Mouse (Mus musculus) midbrain, embryonic 15.5 days (tissue): ENCODE data around the gene Osbpl9. TPM values are rescaled to one million over a fixed set of nuclear protein-coding genes. Genes with fewer than 3 reads are reported as not detected.

Experiments used
- ATAC-seq: fragments of 200-750 bp; cut with Nextera tagmentation; replicated peaks from 2 replicates; pipeline ENCODE4 v1.8.0; 2017; ENCODE audit warnings: moderate TSS enrichment
- H3K27ac ChIP-seq: fragments of 300-500 bp; sonication (generic); 2 replicates; pipeline ENCODE4 v1.5.1; 2015; ENCODE audit warnings: mild to moderate bottlenecking, inconsistent platforms
- H3K27me3 ChIP-seq: fragments of 300-500 bp; sonication (generic); replicated peaks from 2 replicates; pipeline ENCODE4 v1.6.1; 2015; ENCODE audit warnings: inconsistent platforms
- H3K36me3 ChIP-seq: fragments of 300-500 bp; sonication (generic); replicated peaks from 2 replicates; pipeline ENCODE4 v1.6.1; 2015; ENCODE audit warnings: inconsistent platforms
- H3K4me1 ChIP-seq: fragments of 300-500 bp; sonication (generic); 2 replicates; pipeline ENCODE4 v1.6.1; 2015; ENCODE audit warnings: inconsistent platforms
- H3K4me2 ChIP-seq: fragments of 300-500 bp; sonication (generic); 2 replicates; pipeline ENCODE4 v1.6.1; 2015; ENCODE audit warnings: inconsistent platforms, mild to moderate bottlenecking, moderate library complexity
- H3K4me3 ChIP-seq: fragments of 300-500 bp; sonication (generic); 2 replicates; pipeline ENCODE4 v1.5.1; 2015; ENCODE audit warnings: mild to moderate bottlenecking, inconsistent platforms
- H3K9ac ChIP-seq: fragments of 300-500 bp; sonication (generic); 2 replicates; pipeline ENCODE4 v1.6.1; 2015; ENCODE audit warnings: mild to moderate bottlenecking, inconsistent platforms
- H3K9me3 ChIP-seq: fragments of 300-500 bp; sonication (generic); 2 replicates; pipeline ENCODE4 v1.6.1; 2016; ENCODE audit warnings: inconsistent platforms
- WGBS: fragments of 180-500 bp; shearing (Covaris S2); methylation state at CpG from one replicate; pipeline ENCODE4 v1.1.7; 2015; ENCODE audit warnings: mixed read lengths; 5-methylcytosine and 5-hydroxymethylcytosine counted together
- polyA plus RNA-seq: library from polyadenylated mRNA; unstranded; fragments of >200 nt; fragmentation: Nextera tagmentation; extraction: Ambion mirVana; gene quantifications from 2 replicates; pipeline ENCODE4 v1.2.1, GENCODE M21; 2015

Osbpl9 gene
- polyA plus RNA-seq, 1 experiment from 2014 or later, result 74.0 TPM

DNA sequence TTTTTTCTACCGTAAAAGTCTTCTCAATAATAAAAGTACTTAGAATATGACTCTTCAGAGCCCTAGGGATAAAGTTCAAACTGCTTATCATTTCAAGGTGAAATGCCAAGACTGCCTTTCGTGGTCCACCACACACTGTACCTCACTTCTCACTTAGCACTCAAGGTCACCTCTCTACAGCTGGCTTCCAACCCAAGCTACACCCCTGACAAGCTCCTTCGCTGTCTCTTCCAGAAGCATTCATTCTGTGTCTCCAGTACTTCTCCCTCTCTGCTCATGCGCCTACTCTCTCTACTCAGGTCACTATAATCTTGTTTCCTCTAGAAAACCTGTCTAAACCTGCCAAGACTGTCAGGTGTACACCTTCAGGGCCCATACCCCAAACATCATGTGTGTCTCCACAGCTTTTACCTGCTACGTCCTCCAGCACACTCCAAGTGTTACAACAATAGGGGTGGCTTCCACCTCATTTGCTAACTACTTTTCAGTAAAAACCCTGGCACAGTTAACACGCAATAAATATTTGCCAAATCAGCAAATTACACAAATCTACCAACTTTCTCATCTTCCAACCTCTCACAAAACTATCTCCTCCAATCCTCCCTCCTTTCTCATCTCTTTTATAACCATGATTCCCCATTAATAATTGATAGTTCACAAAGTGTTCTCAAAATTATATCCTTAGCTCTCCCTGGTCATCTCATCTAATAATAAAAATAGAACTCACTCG, 6.0 kb downstream of the Osbpl9 start:
- H3K27ac ChIP-seq, result no peak overlapping the region
- H3K4me3 ChIP-seq, result no peak overlapping the region
- H3K9me3 ChIP-seq, result no peaks in the 10 kb centered on the region
- H3K4me2 ChIP-seq, result no peak overlapping the region
- no peaks in the 10 kb centered on the region for H3K27me3 ChIP-seq
- H3K4me1 ChIP-seq, result peaks cover 31% of the 10 kb centered on the region
- no peaks in the 10 kb centered on the region for H3K36me3 ChIP-seq
- H3K9ac ChIP-seq, result no peak overlapping the region
- WGBS, result 89% methylated on average over 7 of the region's 7 CpGs
- ATAC-seq, result no peak

- H3K4me2 ChIP-seq, result no peak overlapping the region
- no peaks in the 10 kb centered on the region for H3K36me3 ChIP-seq
- ATAC-seq, result no peak
- no peak overlapping the region for H3K4me3 ChIP-seq
- no peak overlapping the region for H3K9ac ChIP-seq
- no peaks in the 10 kb centered on the region for H3K9me3 ChIP-seq
- peaks cover 16% of the 10 kb centered on the region for H3K4me1 ChIP-seq
- H3K27ac ChIP-seq, result no peak overlapping the region
- H3K27me3 ChIP-seq, result no peaks in the 10 kb centered on the region
- WGBS, result 81% methylated on average over 5 of the region's 5 CpGs
These were observed 8.2 kb downstream of the Osbpl9 start for GRCm38 (mm10) chr4:109193886-109194285.

GRCm38 (mm10) chr4:109191598-109191997, 10.5 kb downstream of the Osbpl9 start:
- WGBS, result 64% methylated on average over 10 of the region's 10 CpGs
- no peak for ATAC-seq
- no peaks in the 10 kb centered on the region for H3K36me3 ChIP-seq
- H3K4me2 ChIP-seq, result no peak overlapping the region
- H3K9me3 ChIP-seq, result no peaks in the 10 kb centered on the region
- no peaks in the 10 kb centered on the region for H3K27me3 ChIP-seq
- H3K9ac ChIP-seq, result no peak overlapping the region
- peaks cover 11% of the 10 kb centered on the region for H3K4me1 ChIP-seq
- H3K27ac ChIP-seq, result peak overlapping the region; percentile 42; the same call in 1 of the 2 replicates
- H3K4me3 ChIP-seq, result no peak overlapping the region

- Histone ChIP-seq H3K27me3 (no peaks in the 10 kb centered on the region), H3K4me1 (peaks cover 15% of the 10 kb centered on the region; the same call in 1 of the 2 replicates), H3K9me3 (no peaks in the 10 kb centered on the region), H3K27ac (peak overlapping the region; percentile 49; the same call in 1 of the 2 replicates), H3K4me3 (no peak overlapping the region), H3K36me3 (no peaks in the 10 kb centered on the region), H3K9ac (no peak overlapping the region), H3K4me2 (no peak overlapping the region)
- no peak; the same call in 1 of the 2 replicates for ATAC-seq
- WGBS, result 78% methylated on average over 8 of the region's 8 CpGs
These were observed 16.3 kb downstream of the Osbpl9 start for GRCm38 (mm10) chr4:109185616-109186405.

- no peak overlapping the region for H3K9ac ChIP-seq
- no peaks in the 10 kb centered on the region for H3K27me3 ChIP-seq
- peaks cover 12% of the 10 kb centered on the region for H3K4me1 ChIP-seq
- no peaks in the 10 kb centered on the region for H3K9me3 ChIP-seq
- H3K36me3 ChIP-seq, result no peaks in the 10 kb centered on the region
- no peak overlapping the region for H3K4me2 ChIP-seq
- ATAC-seq, result no peak
- H3K4me3 ChIP-seq, result no peak overlapping the region
- H3K27ac ChIP-seq, result no peak overlapping the region
These were observed 26.4 kb downstream of the Osbpl9 start for GRCm38 (mm10) chr4:109175677-109176076.

DNA sequence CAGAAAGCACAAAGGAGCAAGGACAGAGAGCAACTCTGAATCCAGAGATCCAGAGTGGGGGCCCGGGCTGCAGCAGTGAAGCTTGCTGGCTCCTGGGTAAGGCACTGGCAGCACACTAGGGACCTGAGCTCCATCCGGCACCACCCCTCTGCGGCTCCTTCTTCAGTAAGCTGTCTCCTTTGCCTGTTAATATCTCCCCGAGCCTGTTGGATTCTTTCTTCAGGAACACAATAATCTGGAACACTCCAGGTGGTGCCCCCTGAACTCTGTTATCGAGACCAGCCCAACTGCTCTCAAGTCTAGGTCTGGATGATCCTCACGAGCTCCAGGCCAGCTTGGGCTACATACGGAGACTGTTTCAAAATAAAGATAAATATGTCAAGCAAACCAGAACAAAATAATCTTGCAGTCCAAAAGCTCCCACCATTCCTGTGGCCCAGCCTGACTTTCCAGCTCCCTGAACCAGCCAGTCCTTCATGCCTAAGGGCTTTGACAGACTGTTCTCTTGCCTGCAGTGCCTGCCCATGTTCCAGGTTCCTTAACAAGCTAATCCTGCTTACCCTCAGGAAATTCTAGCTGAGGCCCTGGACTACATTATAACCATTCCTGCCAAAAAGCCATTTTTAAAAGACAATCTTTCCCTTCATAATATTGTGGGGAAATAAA, 28.2 kb downstream of the Osbpl9 start:
- Histone ChIP-seq H3K4me1 (peaks cover 12% of the 10 kb centered on the region), H3K9me3 (no peaks in the 10 kb centered on the region), H3K27ac (peak overlapping the region; percentile 77), H3K9ac (no peak overlapping the region), H3K4me3 (no peak overlapping the region), H3K27me3 (no peaks in the 10 kb centered on the region), H3K36me3 (no peaks in the 10 kb centered on the region), H3K4me2 (peak overlapping the region; percentile 21; the same call in 1 of the 2 replicates)
- peak; percentile 69; the same call in 1 of the 2 replicates for ATAC-seq
- WGBS, result 27% methylated on average over 7 of the region's 7 CpGs

DNA sequence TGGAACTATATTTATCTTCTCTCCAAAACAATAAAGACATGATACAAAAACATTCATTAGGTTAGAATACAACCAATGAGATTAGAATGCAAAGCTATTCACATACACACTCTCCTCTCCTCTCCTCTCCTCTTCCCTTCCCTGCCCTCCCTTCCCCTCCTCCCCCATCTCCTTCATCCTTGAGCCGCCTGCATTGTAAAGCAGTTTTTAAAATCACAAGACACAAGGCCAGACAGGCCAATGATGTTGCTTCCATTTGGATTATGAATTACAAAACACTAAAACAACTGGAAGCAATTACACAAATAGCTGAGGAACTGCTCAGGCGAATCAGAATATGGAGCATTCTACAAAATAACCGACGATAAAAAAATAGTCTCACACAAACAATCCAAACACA, 28.7 kb downstream of the Osbpl9 start:
- peaks cover 12% of the 10 kb centered on the region for H3K4me1 ChIP-seq
- H3K4me2 ChIP-seq, result peak overlapping the region; percentile 21; the same call in 1 of the 2 replicates
- H3K27ac ChIP-seq, result peak overlapping the region; percentile 77
- peak; percentile 44; the same call in 1 of the 2 replicates for ATAC-seq
- H3K4me3 ChIP-seq, result no peak overlapping the region
- no peaks in the 10 kb centered on the region for H3K9me3 ChIP-seq
- no peaks in the 10 kb centered on the region for H3K36me3 ChIP-seq
- H3K27me3 ChIP-seq, result no peaks in the 10 kb centered on the region
- WGBS, result 47% methylated on average over 4 of the region's 4 CpGs
- no peak overlapping the region for H3K9ac ChIP-seq

DNA sequence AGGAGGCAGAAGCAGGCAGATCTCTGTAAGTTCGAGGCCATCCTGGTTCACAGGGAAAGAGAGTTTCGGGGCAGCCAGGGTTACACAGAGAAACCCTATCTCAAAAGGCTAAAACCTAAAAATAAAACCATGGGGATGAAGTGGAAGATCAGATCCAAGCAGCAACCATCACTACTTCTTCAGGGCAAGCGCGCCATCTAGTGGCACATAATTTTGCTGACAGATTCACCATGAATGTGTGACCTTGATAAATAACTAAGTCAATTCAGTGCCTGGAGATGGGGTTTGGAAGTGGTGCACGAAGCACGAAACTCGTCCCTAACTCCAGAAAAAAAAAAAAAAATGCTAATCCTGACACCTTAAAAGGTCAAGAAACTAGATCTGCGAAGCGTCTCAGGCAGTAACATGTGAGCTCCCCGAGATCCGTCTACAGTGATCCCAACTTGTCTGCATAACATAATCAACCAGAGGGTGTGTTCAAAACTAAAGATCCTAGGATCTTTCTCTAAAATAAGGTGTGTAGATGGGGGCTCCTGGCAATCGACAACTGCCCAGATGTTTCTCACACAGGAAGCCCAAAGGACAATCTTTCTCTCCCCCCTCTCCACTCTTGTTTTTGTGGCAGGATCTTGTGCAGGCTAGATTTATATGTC, 36.4 kb downstream of the Osbpl9 start:
- no peak overlapping the region for H3K9ac ChIP-seq
- no peak overlapping the region for H3K4me3 ChIP-seq
- H3K27ac ChIP-seq, result no peak overlapping the region
- peak; percentile 59; the same call in 1 of the 2 replicates for ATAC-seq
- WGBS, result 41% methylated on average over 12 of the region's 12 CpGs
- H3K4me2 ChIP-seq, result no peak overlapping the region
- no peaks in the 10 kb centered on the region for H3K36me3 ChIP-seq
- H3K9me3 ChIP-seq, result no peaks in the 10 kb centered on the region
- H3K27me3 ChIP-seq, result no peaks in the 10 kb centered on the region
- no peaks in the 10 kb centered on the region for H3K4me1 ChIP-seq

GRCm38 (mm10) chr4:109156481-109157261, 45.4 kb downstream of the Osbpl9 start:
- 24% methylated on average over 24 of the region's 24 CpGs for WGBS
- peak overlapping the region; percentile 55 for H3K4me2 ChIP-seq
- peak overlapping the region; percentile 33 for H3K4me3 ChIP-seq
- H3K36me3 ChIP-seq, result no peaks in the 10 kb centered on the region
- ATAC-seq, result peak; percentile 91
- peaks cover 44% of the 10 kb centered on the region for H3K4me1 ChIP-seq
- peak overlapping the region; percentile 84 for H3K27ac ChIP-seq
- peak overlapping the region; percentile 49 for H3K9ac ChIP-seq
- H3K27me3 ChIP-seq, result no peaks in the 10 kb centered on the region
- H3K9me3 ChIP-seq, result no peaks in the 10 kb centered on the region

- Histone ChIP-seq H3K4me1 (peaks cover 44% of the 10 kb centered on the region), H3K27ac (peak overlapping the region; percentile 84), H3K9ac (peak overlapping the region; percentile 49), H3K9me3 (no peaks in the 10 kb centered on the region), H3K36me3 (no peaks in the 10 kb centered on the region), H3K4me3 (peak overlapping the region; percentile 33), H3K4me2 (peak overlapping the region; percentile 55), H3K27me3 (no peaks in the 10 kb centered on the region)
- peak; percentile 46; the same call in 1 of the 2 replicates for ATAC-seq
- WGBS, result 44% methylated on average over 6 of the region's 6 CpGs
These were observed 46.0 kb downstream of the Osbpl9 start for GRCm38 (mm10) chr4:109156073-109156472.

- Histone ChIP-seq H3K4me1 (peaks cover 17% of the 10 kb centered on the region), H3K27me3 (no peaks in the 10 kb centered on the region), H3K9ac (no peak overlapping the region), H3K4me2 (no peak overlapping the region), H3K36me3 (no peaks in the 10 kb centered on the region), H3K27ac (no peak overlapping the region), H3K9me3 (no peaks in the 10 kb centered on the region), H3K4me3 (no peak overlapping the region)
- no peak for ATAC-seq
- 76% methylated on average over 2 of the region's 2 CpGs for WGBS
These were observed 51.9 kb downstream of the Osbpl9 start for GRCm38 (mm10) chr4:109150214-109150613.
